Mouse (Mus musculus): ENCODE measurements at regions not wholly inside any gene's neighbourhood (a gene's known extent, or its start where the extent isn't known, plus 50 kb on each side); places are given as distances from the start of the nearest gene placed in this dataset.

GRCm38 (mm10) chr14:24769451-24769850 is 282.5 kb downstream of the Rps24 start:
- H3K36me3 ChIP-seq (replicated peaks; ENCODE audit: control insufficient read depth, insufficient read depth, low read length) = no peaks in the 10 kb centered on the region
- no peak overlapping the region for H3K27ac ChIP-seq (ENCODE audit: low read depth)
- H3K9ac ChIP-seq (replicated peaks; ENCODE audit: low read depth, low read length) = no peak overlapping the region
- ATAC-seq (ENCODE audit: insufficient read depth, low read depth) = no peak
- 54% methylated on average over 3 of the region's 3 CpGs for WGBS
- no peak overlapping the region for H3K4me3 ChIP-seq (ENCODE audit: low read depth, low read length)
- H3K4me2 ChIP-seq (ENCODE audit: low read depth, low read length) = no peak overlapping the region
- H3K4me1 ChIP-seq (ENCODE audit: control insufficient read depth, insufficient read depth) = no peaks in the 10 kb centered on the region
- H3K27me3 ChIP-seq (ENCODE audit: control insufficient read depth, insufficient read depth, low read length) = no peaks in the 10 kb centered on the region
- H3K9me3 ChIP-seq (replicated peaks; ENCODE audit: control insufficient read depth, low read length) = no peaks in the 10 kb centered on the region
- no peak for TF ChIP-seq EP300 (IDR thresholded peaks at IDR 0.05; ENCODE audit: low read depth)
- TF ChIP-seq CTCF (IDR thresholded peaks at IDR 0.05; ENCODE audit: low read depth) = no peak
- no peak for DNase-seq (ENCODE audit: low spot score)

- Histone ChIP-seq H3K27me3 (ENCODE audit: control insufficient read depth, insufficient read depth, low read length) (no peaks in the 10 kb centered on the region), H3K27ac (ENCODE audit: low read depth) (no peak overlapping the region), H3K4me3 (ENCODE audit: low read depth, low read length) (no peak overlapping the region), H3K4me2 (ENCODE audit: low read depth, low read length) (no peak overlapping the region), H3K9me3 (replicated peaks; ENCODE audit: control insufficient read depth, low read length) (no peaks in the 10 kb centered on the region), H3K36me3 (replicated peaks; ENCODE audit: control insufficient read depth, insufficient read depth, low read length) (no peaks in the 10 kb centered on the region), H3K4me1 (ENCODE audit: control insufficient read depth, insufficient read depth) (no peaks in the 10 kb centered on the region), H3K9ac (replicated peaks; ENCODE audit: low read depth, low read length) (no peak overlapping the region)
- TF ChIP-seq EP300 (IDR thresholded peaks at IDR 0.05; ENCODE audit: low read depth) (no peak), CTCF (IDR thresholded peaks at IDR 0.05; ENCODE audit: low read depth) (no peak)
- no peak for ATAC-seq (ENCODE audit: insufficient read depth, low read depth)
- no peak for DNase-seq (ENCODE audit: low spot score)
- 48% methylated on average over 11 of the region's 11 CpGs for WGBS
These were observed 283.4 kb downstream of the Rps24 start for GRCm38 (mm10) chr14:24770015-24770977.

- Histone ChIP-seq H3K4me3 (ENCODE audit: low read depth, low read length) (no peak overlapping the region), H3K9me3 (replicated peaks; ENCODE audit: control insufficient read depth, low read length) (no peaks in the 10 kb centered on the region), H3K36me3 (replicated peaks; ENCODE audit: control insufficient read depth, insufficient read depth, low read length) (no peaks in the 10 kb centered on the region), H3K9ac (replicated peaks; ENCODE audit: low read depth, low read length) (no peak overlapping the region), H3K27ac (ENCODE audit: low read depth) (no peak overlapping the region), H3K4me2 (ENCODE audit: low read depth, low read length) (no peak overlapping the region), H3K27me3 (ENCODE audit: control insufficient read depth, insufficient read depth, low read length) (no peaks in the 10 kb centered on the region), H3K4me1 (ENCODE audit: control insufficient read depth, insufficient read depth) (no peaks in the 10 kb centered on the region)
- no peak for DNase-seq (ENCODE audit: low spot score)
- ATAC-seq (ENCODE audit: insufficient read depth, low read depth) = no peak
- 63% methylated on average over 1 of the region's 1 CpGs for WGBS
- no peak for TF ChIP-seq EP300 (IDR thresholded peaks at IDR 0.05; ENCODE audit: low read depth)
- no peak for TF ChIP-seq CTCF (IDR thresholded peaks at IDR 0.05; ENCODE audit: low read depth)
These were observed 284.7 kb downstream of the Rps24 start for GRCm38 (mm10) chr14:24771663-24772062.

- DNase-seq (ENCODE audit: low spot score) (no peak), ATAC-seq (ENCODE audit: insufficient read depth, low read depth) (no peak)
- TF ChIP-seq EP300 (IDR thresholded peaks at IDR 0.05; ENCODE audit: low read depth) (no peak), CTCF (IDR thresholded peaks at IDR 0.05; ENCODE audit: low read depth) (no peak)
- no peaks in the 10 kb centered on the region for H3K36me3 ChIP-seq (replicated peaks; ENCODE audit: control insufficient read depth, insufficient read depth, low read length)
- no peak overlapping the region for H3K4me2 ChIP-seq (ENCODE audit: low read depth, low read length)
- WGBS = 53% methylated on average over 4 of the region's 4 CpGs
- no peak overlapping the region for H3K4me3 ChIP-seq (ENCODE audit: low read depth, low read length)
- H3K9ac ChIP-seq (replicated peaks; ENCODE audit: low read depth, low read length) = no peak overlapping the region
- no peaks in the 10 kb centered on the region for H3K4me1 ChIP-seq (ENCODE audit: control insufficient read depth, insufficient read depth)
- H3K27ac ChIP-seq (ENCODE audit: low read depth) = no peak overlapping the region
- no peaks in the 10 kb centered on the region for H3K9me3 ChIP-seq (replicated peaks; ENCODE audit: control insufficient read depth, low read length)
- H3K27me3 ChIP-seq (ENCODE audit: control insufficient read depth, insufficient read depth, low read length) = no peaks in the 10 kb centered on the region
These were observed 285.2 kb downstream of the Rps24 start for GRCm38 (mm10) chr14:24772129-24772528.

- H3K4me2 ChIP-seq (ENCODE audit: low read depth, low read length) = peak overlapping the region; percentile 63
- 1% methylated on average over 39 of the region's 39 CpGs for WGBS
- H3K4me3 ChIP-seq (ENCODE audit: low read depth, low read length) = peak overlapping the region; percentile 51
- DNase-seq (ENCODE audit: low spot score) = peak; percentile 94
- no peaks in the 10 kb centered on the region for H3K9me3 ChIP-seq (replicated peaks; ENCODE audit: control insufficient read depth, low read length)
- TF ChIP-seq CTCF (IDR thresholded peaks at IDR 0.05; ENCODE audit: low read depth) (peak; percentile 52), EP300 (IDR thresholded peaks at IDR 0.05; ENCODE audit: low read depth) (peak; percentile 93; the same call in 1 of the 2 replicates)
- peaks cover 10% of the 10 kb centered on the region for H3K4me1 ChIP-seq (ENCODE audit: control insufficient read depth, insufficient read depth)
- peak; percentile 96 for ATAC-seq (ENCODE audit: insufficient read depth, low read depth)
- H3K36me3 ChIP-seq (replicated peaks; ENCODE audit: control insufficient read depth, insufficient read depth, low read length) = no peaks in the 10 kb centered on the region
- peak overlapping the region; percentile 62 for H3K9ac ChIP-seq (replicated peaks; ENCODE audit: low read depth, low read length)
- H3K27me3 ChIP-seq (ENCODE audit: control insufficient read depth, insufficient read depth, low read length) = no peaks in the 10 kb centered on the region
- H3K27ac ChIP-seq (ENCODE audit: low read depth) = peak overlapping the region; percentile 98
These were observed 292.1 kb downstream of the Rps24 start for GRCm38 (mm10) chr14:24778748-24779630.
